Mouse (Mus musculus) adrenal gland, adult 10 weeks (tissue): ENCODE data around the gene Nup43. TPM values are rescaled to one million over a fixed set of nuclear protein-coding genes. Genes with fewer than 3 reads are reported as not detected.

Experiments
- polyA plus RNA-seq: library from polyadenylated mRNA; stranded (reverse); fragments of 350-450 nt; fragmentation: Illumina TruSeq; extraction: RNeasy Lipid Tissue Mini Kit (QIAGEN cat#74804); gene quantifications from one replicate; pipeline ENCODE4 v1.2.3, GENCODE M21; 2014; ENCODE audit warnings: low read depth, low replicate concordance

Nup43 gene
- polyA plus RNA-seq: 13.9 TPM

GRCm38 (mm10) chr10:7667342-7667802 is at the start of gene Nup43:
TSS of gene Nup43 (plus strand) at chr10:7667503.

GRCm38 (mm10) chr10:7680731-7681301 is 13.5 kb downstream of the Nup43 start, which contains the start of the genes Pcmt1 and Lats1:
TSS of gene Pcmt1 (minus strand) at chr10:7681136.
TSS of gene Lats1 (plus strand) at chr10:7681214.

GRCm38 (mm10) chr10:7725751-7726500 is 58.6 kb downstream of the Nup43 start, which contains the start of gene Katna1:
TSS of gene Katna1 (plus strand) at chr10:7726000.

Other genes with a start within 250 kb of the Nup43 start
- gene Ulbp1, start 193.9 kb upstream of the Nup43 start, polyA plus RNA-seq: 8.4 TPM
- 36.9 TPM for gene Lrp11, start 77.7 kb upstream of the Nup43 start, polyA plus RNA-seq
- 101 TPM for gene Pcmt1, start 13.6 kb downstream of the Nup43 start, polyA plus RNA-seq
- gene Lats1, start 13.7 kb downstream of the Nup43 start, polyA plus RNA-seq: 77.4 TPM
- gene Katna1, start 58.5 kb downstream of the Nup43 start, polyA plus RNA-seq: 48.1 TPM
- gene Ginm1, start 125.3 kb downstream of the Nup43 start, polyA plus RNA-seq: 1,338 TPM
- 93.1 TPM for gene Ppil4, start 125.4 kb downstream of the Nup43 start, polyA plus RNA-seq
- 0.35 TPM for gene Zc3h12d, start 165.0 kb downstream of the Nup43 start, polyA plus RNA-seq